Mouse (Mus musculus): ENCODE measurements around the gene Taldo1.

The Taldo1 gene

DNA sequence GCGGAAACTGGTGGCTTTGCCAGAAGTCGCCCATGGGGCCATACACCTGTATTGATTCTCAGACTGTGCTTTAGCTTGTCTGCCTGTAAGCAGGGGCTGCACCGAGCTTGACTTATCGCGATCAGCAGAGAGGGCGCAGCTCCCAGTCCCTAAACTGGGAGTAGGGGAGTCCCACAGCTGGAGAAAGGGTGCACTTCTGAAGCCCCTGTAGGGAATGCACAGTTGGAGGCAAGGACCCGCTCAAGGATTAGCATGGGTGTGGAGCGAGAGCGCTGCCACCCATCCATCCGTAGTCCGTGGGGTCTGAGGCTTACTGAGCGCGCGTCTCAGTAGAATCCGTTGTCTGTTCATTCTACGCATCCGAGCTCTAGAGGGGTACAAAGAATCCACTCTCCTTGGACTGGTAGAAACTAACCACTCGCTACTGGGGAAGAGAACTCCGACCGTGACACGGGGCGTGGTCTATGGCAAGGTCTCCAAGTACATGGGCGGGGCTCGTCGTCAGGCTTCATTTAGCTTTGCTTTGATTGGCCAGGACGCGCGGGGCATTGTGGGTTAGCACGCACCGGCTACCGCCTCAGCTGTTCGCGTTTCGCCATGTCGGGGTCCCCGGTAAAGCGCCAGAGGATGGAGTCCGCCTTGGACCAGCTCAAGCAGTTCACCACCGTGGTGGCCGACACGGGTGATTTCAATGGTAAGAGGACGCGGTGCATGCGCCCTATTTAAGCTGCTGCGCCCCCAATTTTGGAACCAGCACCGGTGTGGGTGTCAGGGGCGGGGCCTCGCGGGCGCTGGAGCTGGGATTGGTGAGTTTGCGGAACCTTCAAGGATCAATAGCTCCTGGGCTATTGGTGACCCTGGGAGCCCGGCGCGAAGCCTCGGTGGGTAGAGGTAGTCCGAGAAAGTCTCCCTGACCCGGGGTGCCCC lies at the start of gene Taldo1:
Gene Taldo1, plus strand, starts transcription at position 575 of the 927 bp plus-strand sequence.
- peak; percentile 88 to 94 for DNase-seq (ENCODE audit: low read depth in 2 of 2, low spot score in 2 of 2)

GRCm38 (mm10) chr7:141343230-141343629 lies 48.8 kb upstream of the Taldo1 start:
- DNase-seq (ENCODE audit: low read depth in 2 of 2, low spot score in 2 of 2): no peak

- DNase-seq (ENCODE audit: low read depth in 2 of 2, low spot score in 2 of 2): no peak
These were observed 48.3 kb upstream of the Taldo1 start for GRCm38 (mm10) chr7:141343696-141344095.

- peak in 1 of 2 experiments; percentile 37 for DNase-seq (ENCODE audit: low read depth in 2 of 2, low spot score in 2 of 2)
These were observed 47.2 kb upstream of the Taldo1 start for GRCm38 (mm10) chr7:141344787-141345186.

DNA sequence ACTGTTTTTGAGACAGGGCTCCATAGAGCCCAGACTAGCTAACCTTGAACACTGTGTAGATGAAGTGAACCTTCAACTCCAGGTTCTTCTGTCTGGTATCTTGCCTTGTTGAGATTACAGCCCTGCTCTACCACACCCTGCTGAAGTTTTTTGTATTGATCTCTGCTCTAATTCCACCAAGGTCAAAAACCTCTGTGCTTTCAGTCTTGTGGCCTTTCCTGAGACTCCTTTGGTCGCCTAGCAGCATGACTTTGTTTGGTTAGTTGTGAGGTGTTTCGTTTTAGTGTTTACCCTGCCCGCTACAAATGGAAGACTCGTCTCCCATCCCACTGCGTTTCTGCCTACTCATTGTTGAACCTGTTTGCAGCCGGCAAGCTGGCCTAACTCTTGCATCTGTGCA lies 40.9 kb upstream of the Taldo1 start:
- DNase-seq (ENCODE audit: low read depth in 2 of 2, low spot score in 2 of 2): no peak

- no peak for DNase-seq (ENCODE audit: low read depth in 2 of 2, low spot score in 2 of 2)
These were observed 36.9 kb upstream of the Taldo1 start for GRCm38 (mm10) chr7:141355051-141355450.

GRCm38 (mm10) chr7:141355626-141356326 lies 36.2 kb upstream of the Taldo1 start:
- DNase-seq (ENCODE audit: low read depth in 2 of 2, low spot score in 2 of 2): no peak

- no peak for DNase-seq (ENCODE audit: low read depth in 2 of 2, low spot score in 2 of 2)
These were observed 35.0 kb upstream of the Taldo1 start for GRCm38 (mm10) chr7:141356971-141357370.

GRCm38 (mm10) chr7:141361510-141361909 lies 30.5 kb upstream of the Taldo1 start:
- DNase-seq (ENCODE audit: low read depth in 2 of 2, low spot score in 2 of 2): peak in 1 of 2 experiments; percentile 23

GRCm38 (mm10) chr7:141363106-141363751 lies 28.8 kb upstream of the Taldo1 start:
- peak; percentile 53 to 67 for DNase-seq (ENCODE audit: low read depth in 2 of 2, low spot score in 2 of 2)

DNA sequence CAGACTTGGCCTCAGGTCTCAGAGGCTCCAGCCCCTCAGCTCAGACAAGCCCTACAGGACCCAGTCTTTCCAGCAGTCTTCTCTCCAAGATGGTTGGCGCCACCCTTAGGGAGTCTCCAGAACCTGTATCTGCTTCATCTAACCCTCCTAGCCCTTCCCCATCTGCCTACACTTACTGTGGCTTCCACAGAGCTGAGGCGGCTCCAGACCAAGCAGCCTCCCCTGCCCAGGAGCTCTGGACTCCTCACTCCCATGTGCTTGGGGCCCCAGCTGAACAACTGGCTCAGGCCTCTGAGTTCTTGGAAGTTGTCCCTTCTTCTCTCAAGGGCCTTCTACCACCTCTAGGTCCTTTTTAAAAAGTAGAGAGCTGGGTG lies 28.3 kb upstream of the Taldo1 start:
- DNase-seq (ENCODE audit: low read depth in 2 of 2, low spot score in 2 of 2): no peak

DNA sequence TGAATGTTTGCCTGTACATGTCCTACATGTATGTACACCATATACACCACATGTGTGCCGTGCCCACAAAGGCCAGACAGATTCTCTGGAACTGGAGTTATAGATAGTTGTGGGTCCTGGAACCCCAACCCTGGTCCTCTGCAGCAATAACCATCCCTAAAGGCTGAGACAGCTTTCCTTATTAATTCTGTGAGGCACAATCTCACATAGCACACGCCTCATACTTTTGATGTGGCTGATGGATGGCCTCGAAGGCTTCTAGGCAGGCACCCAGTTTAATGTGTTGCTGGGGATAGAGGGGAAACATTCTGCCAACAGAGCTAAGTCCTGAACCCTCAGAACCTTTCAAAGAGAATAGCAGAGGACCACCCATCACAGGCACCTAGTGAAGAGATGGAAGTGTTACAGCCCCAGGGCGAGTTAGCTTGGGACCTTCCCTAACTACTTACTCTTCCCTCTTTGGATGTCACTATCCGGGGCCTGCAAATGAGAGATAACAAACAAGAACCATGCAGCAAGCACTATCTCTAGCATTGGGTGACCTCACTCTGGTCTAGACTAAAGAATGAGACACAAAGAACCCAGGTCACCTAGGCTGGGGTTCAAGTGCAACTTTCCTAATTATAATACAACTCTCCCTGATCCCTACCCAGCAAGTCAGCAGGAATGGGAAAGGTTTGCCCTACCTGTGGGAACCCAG lies 27.5 kb upstream of the Taldo1 start:
- no peak for DNase-seq (ENCODE audit: low read depth in 2 of 2, low spot score in 2 of 2)

DNA sequence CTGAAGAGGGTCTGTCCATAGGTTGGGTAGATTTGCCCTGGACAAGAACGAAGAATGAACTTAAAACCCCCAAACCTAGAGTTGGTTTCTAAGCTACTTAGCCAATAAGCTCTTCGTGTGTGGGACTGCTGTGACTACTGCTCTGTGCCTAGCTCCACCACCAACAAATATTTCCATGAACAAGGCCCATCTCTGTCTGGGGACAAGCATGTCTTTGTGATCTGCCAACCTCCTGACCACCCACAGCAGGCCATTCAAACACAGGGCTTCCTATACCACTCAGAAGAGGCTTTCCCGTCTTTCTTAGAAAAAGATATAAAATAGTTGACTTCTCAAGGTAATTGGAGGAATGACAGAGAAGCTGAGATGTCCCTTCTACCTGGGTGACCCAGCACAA lies 27.0 kb upstream of the Taldo1 start:
- DNase-seq (ENCODE audit: low read depth in 2 of 2, low spot score in 2 of 2): no peak

GRCm38 (mm10) chr7:141367358-141367757 lies 24.6 kb upstream of the Taldo1 start:
- DNase-seq (ENCODE audit: low read depth in 2 of 2, low spot score in 2 of 2): no peak

DNA sequence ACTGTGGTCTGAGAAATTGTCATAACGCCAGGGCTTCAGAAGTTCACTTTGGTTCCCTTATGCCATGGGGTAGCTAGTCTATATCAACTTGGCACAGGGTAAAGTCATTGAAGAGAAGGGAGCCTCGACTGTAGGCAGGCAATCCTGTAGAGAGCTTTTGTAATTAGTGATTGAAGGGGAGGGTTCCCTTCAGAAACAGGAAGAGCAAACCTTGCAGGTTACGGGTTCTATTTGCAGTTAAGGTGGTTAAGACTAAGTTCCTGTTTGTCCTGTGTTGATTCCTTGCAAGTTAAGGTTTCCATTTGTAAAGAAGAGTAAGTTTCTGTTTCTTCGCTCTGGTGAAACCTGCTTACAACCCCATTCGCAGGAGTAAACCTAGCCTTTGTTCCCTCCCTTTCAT lies 22.1 kb upstream of the Taldo1 start:
- no peak for DNase-seq (ENCODE audit: low read depth in 2 of 2, low spot score in 2 of 2)

- no peak for DNase-seq (ENCODE audit: low read depth in 2 of 2, low spot score in 2 of 2)
These were observed 19.9 kb upstream of the Taldo1 start for GRCm38 (mm10) chr7:141371942-141372595.

- DNase-seq (ENCODE audit: low read depth in 2 of 2, low spot score in 2 of 2): no peak
These were observed 18.4 kb upstream of the Taldo1 start for GRCm38 (mm10) chr7:141373611-141374010.

DNA sequence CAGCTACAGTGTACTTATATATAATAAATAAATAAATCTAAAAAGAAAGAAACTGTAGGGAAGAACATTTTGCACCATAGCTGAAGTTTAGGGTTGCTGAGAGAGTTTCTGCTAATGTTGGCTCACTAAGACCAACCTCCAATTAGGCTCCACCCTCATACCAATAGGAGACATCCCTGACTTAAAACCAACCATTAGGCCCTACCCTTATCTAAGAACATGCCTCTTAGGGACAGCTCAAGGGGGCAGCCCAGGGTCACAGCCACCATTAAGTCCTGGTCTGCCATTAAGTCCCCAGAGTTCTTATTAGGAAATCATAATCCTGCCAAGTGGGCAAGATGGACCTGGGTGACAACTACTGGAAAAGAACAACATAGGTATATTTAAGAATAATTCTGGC lies 17.6 kb upstream of the Taldo1 start:
- DNase-seq (ENCODE audit: low read depth in 2 of 2, low spot score in 2 of 2): no peak

DNA sequence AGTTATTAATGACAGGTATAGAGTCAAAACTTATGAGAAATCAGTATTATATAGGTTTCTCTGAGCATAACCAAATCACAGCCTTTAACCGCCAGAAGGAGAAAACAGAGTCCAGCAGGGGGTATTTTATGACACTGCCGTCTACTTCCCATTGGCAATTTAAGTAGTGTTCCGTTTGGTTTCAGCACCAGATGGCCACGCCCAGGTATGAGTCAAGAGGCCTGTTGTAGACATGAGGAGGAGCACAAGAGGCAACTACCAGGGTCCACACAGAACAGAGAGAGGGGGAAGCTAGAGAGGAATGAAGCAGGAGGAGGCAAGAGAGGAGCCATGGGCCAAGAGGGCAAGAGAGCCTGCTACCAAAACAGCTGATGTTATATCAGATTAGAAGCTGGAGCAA lies 12.4 kb upstream of the Taldo1 start:
- no peak for DNase-seq (ENCODE audit: low read depth in 2 of 2, low spot score in 2 of 2)

DNA sequence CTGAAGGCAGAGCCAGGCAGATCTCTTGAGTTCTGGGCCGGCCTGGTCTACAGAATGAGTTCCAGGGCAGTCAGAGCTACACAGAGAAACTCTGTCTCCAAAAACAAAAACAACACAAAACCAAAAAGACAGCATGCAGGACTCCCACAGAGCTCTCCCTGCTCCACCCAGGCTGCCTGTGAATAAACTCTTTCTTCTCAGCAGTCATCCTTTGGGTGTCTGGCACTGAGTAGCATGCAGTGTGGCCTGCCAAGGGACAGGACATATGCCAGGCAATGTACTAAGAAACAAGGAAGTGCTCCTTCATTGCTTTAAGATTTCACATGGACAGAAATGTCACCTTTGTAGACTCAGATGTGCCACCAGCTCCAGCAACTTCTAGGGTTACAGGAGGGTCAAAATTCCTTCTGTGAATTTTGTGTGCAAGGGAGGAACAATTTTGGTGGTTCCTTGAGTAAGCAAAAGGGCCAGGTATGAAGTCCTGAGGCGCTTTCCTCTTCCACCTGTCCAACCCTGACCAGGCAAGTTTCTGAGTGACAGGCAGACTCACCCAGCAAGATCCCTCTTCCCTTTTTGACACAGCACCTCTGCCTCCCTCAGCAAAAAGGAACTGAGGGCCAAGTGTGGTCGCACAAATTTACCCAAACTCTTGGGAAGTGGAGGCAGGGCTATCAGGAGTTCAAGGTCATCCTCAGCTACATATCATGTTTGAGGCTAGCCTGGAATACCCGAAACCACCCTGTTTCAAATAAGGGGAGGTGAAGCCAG lies 10.7 kb upstream of the Taldo1 start:
- no peak for DNase-seq (ENCODE audit: low read depth in 2 of 2, low spot score in 2 of 2)

All from CD8-positive naive resting alpha-beta T cell, adult 2 months (primary cell).